Mouse (Mus musculus) MEL (cell line): ENCODE results near the gene Nfe2. TPM values are rescaled to one million over a fixed set of nuclear protein-coding genes. Genes with fewer than 3 reads are reported as not detected.

Experiments used
- DNase-seq: peaks from one replicate; pipeline ENCODE4 v3.0.0; 2011; ENCODE audit warnings: low read depth, low spot score
- H3K27ac ChIP-seq: 2 replicates; pipeline ENCODE4 v1.5.1; 2012; ENCODE audit warnings: low read depth, mild to moderate bottlenecking, control low read depth, low read length, moderate library complexity; ENCODE audit not compliant: control insufficient read depth
- H3K27me3 ChIP-seq, 2 experiments: fragments of 150-350 bp in 1 of 2; sonication (generic) in 1 of 2; 2 replicates each; pipeline ENCODE4 v1.6.1; 2012; ENCODE audit warnings: low read length in 2 of 2, mild to moderate bottlenecking in 2 of 2, improper control_type of control experiment in 1 of 2, moderate library complexity in 1 of 2; ENCODE audit not compliant: insufficient read depth in 2 of 2, control insufficient read depth in 1 of 2
- H3K36me3 ChIP-seq, 2 experiments: 2 replicates each; pipeline ENCODE4 v1.6.1; 2012 to 2014; ENCODE audit warnings: low read length in 2 of 2, improper control_type of control experiment in 1 of 2, inconsistent platforms in 1 of 2, mild to moderate bottlenecking in 1 of 2; ENCODE audit not compliant: insufficient read depth in 2 of 2, control insufficient read depth in 1 of 2
- H3K4me1 ChIP-seq, 2 experiments: fragments of 150-350 bp in 1 of 2; sonication (generic) in 1 of 2; 2 replicates each; pipeline ENCODE4 v1.6.1; 2012; ENCODE audit warnings: low read length in 2 of 2, improper control_type of control experiment in 1 of 2, mild to moderate bottlenecking in 1 of 2; ENCODE audit not compliant: insufficient read depth in 2 of 2, control insufficient read depth in 1 of 2
- H3K4me3 ChIP-seq, 2 experiments: fragments of 150-350 bp in 1 of 2; sonication (generic) in 1 of 2; 2 replicates each; pipeline ENCODE4 v1.5.1; 2012; ENCODE audit warnings: low read depth in 2 of 2, low read length in 2 of 2, mild to moderate bottlenecking in 2 of 2, moderate library complexity in 2 of 2, control low read depth in 1 of 2, improper control_type of control experiment in 1 of 2; ENCODE audit not compliant: control insufficient read depth in 1 of 2, insufficient read depth in 1 of 2
- H3K79me2 ChIP-seq: 2 replicates; pipeline ENCODE4 v1.6.1; 2012; ENCODE audit warnings: mild to moderate bottlenecking, low read length, moderate library complexity; ENCODE audit not compliant: control insufficient read depth, poor library complexity, insufficient read depth
- H3K9ac ChIP-seq: 2 replicates; pipeline ENCODE4 v1.6.1; 2012; ENCODE audit warnings: low read depth, mild to moderate bottlenecking, control low read depth, low read length, moderate library complexity; ENCODE audit not compliant: control insufficient read depth, poor library complexity, severe bottlenecking
- H3K9me3 ChIP-seq: fragments of 150-350 bp; sonication (generic); replicated peaks from 2 replicates; pipeline ENCODE4 v1.6.1; 2012; ENCODE audit warnings: mild to moderate bottlenecking, low read length, improper control_type of control experiment, moderate library complexity; ENCODE audit not compliant: insufficient read depth
- CHD1 ChIP-seq: IDR thresholded peaks from 2 replicates; pipeline ENCODE4 v1.6.1; 2012; ENCODE audit warnings: low read depth, mild to moderate bottlenecking, inconsistent platforms, low read length, improper control_type of control experiment
- CHD2 ChIP-seq: IDR thresholded peaks from 2 replicates; pipeline ENCODE4 v1.6.1; 2011; ENCODE audit warnings: low read length, improper control_type of control experiment
- CTCF ChIP-seq, 3 experiments: IDR thresholded peaks in 2 of 3; conservative IDR thresholded peaks in 1 of 3; 2 replicates each; pipeline ENCODE4 v1.5.1; 2011 to 2012; ENCODE audit warnings: low read length in 3 of 3, low read depth in 2 of 3, mild to moderate bottlenecking in 2 of 3, improper control_type of control experiment in 1 of 3, inconsistent platforms in 1 of 3, mixed read lengths in 1 of 3, moderate library complexity in 1 of 3; ENCODE audit not compliant: control insufficient read depth in 1 of 3, insufficient read depth in 1 of 3, poor library complexity in 1 of 3, severe bottlenecking in 1 of 3
- E2F4 ChIP-seq: IDR thresholded peaks from 2 replicates; pipeline ENCODE4 v1.6.1; 2011; ENCODE audit warnings: low read depth, low read length, improper control_type of control experiment, borderline replicate concordance
- ELF1 ChIP-seq: IDR thresholded peaks from 2 replicates; pipeline ENCODE4 v1.6.1; 2014; ENCODE audit warnings: low read depth, mild to moderate bottlenecking, inconsistent platforms, low read length, improper control_type of control experiment, moderate library complexity
- EP300 ChIP-seq, 2 experiments: IDR thresholded peaks; 2 replicates each; pipeline ENCODE4 v1.6.1; 2011; ENCODE audit warnings: improper control_type of control experiment in 2 of 2, low read length in 2 of 2, low read depth in 1 of 2, mild to moderate bottlenecking in 1 of 2
- GATA1 ChIP-seq: IDR thresholded peaks from 2 replicates; pipeline ENCODE4 v1.6.1; 2011; ENCODE audit warnings: low read depth, low read length, improper control_type of control experiment
- HCFC1 ChIP-seq: IDR thresholded peaks from 2 replicates; pipeline ENCODE4 v1.6.1; 2012; ENCODE audit warnings: low read depth, mild to moderate bottlenecking, inconsistent platforms, low read length, improper control_type of control experiment, moderate library complexity
- KAT2A ChIP-seq: conservative IDR thresholded peaks from 2 replicates; pipeline ENCODE4 v1.6.1; 2012; ENCODE audit warnings: low read depth, low read length, improper control_type of control experiment, inconsistent platforms
- MAFK ChIP-seq: IDR thresholded peaks from 2 replicates; pipeline ENCODE4 v1.6.1; 2011; ENCODE audit warnings: low read depth, mild to moderate bottlenecking, low read length, improper control_type of control experiment, borderline replicate concordance
- MAX ChIP-seq: IDR thresholded peaks from 2 replicates; pipeline ENCODE4 v1.6.1; 2011; ENCODE audit warnings: low read length, improper control_type of control experiment
- MAZ ChIP-seq: IDR thresholded peaks from 2 replicates; pipeline ENCODE4 v1.6.1; 2012; ENCODE audit warnings: low read depth, mild to moderate bottlenecking, inconsistent platforms, low read length, improper control_type of control experiment
- MEF2A ChIP-seq: IDR thresholded peaks from 2 replicates; pipeline ENCODE4 v1.6.1; 2014; ENCODE audit warnings: low read depth, mild to moderate bottlenecking, inconsistent platforms, low read length, improper control_type of control experiment; ENCODE audit not compliant: poor library complexity, insufficient replicate concordance, severe bottlenecking; ENCODE audit errors: extremely low read depth
- MXI1 ChIP-seq: IDR thresholded peaks from 2 replicates; pipeline ENCODE4 v1.6.1; 2011; ENCODE audit warnings: mild to moderate bottlenecking, low read depth, low read length, improper control_type of control experiment
- MYB ChIP-seq: IDR thresholded peaks from 2 replicates; pipeline ENCODE4 v1.6.1; 2011; ENCODE audit warnings: mild to moderate bottlenecking, low read depth, low read length, improper control_type of control experiment
- MYC ChIP-seq: IDR thresholded peaks from 2 replicates; pipeline ENCODE4 v1.6.1; 2011; ENCODE audit warnings: low read depth, mild to moderate bottlenecking, low read length, improper control_type of control experiment, moderate library complexity
- NELFE ChIP-seq: IDR thresholded peaks from 2 replicates; pipeline ENCODE4 v1.6.1; 2011; ENCODE audit warnings: low read depth, low read length, improper control_type of control experiment
- NRF1 ChIP-seq: IDR thresholded peaks from 2 replicates; pipeline ENCODE4 v1.6.1; 2014; ENCODE audit warnings: low read depth, mild to moderate bottlenecking, inconsistent platforms, low read length, improper control_type of control experiment, moderate library complexity; ENCODE audit not compliant: poor library complexity, insufficient read depth, severe bottlenecking
- POLR2A ChIP-seq, 2 experiments: IDR thresholded peaks; 2 replicates each; pipeline ENCODE4 v1.6.1; 2011 to 2012; ENCODE audit warnings: low read length in 2 of 2, mild to moderate bottlenecking in 2 of 2, control low read depth in 1 of 2, improper control_type of control experiment in 1 of 2, low read depth in 1 of 2, moderate library complexity in 1 of 2; ENCODE audit not compliant: control insufficient read depth in 1 of 2, insufficient read depth in 1 of 2, poor library complexity in 1 of 2
- POLR2AphosphoS2 ChIP-seq: IDR thresholded peaks from 2 replicates; pipeline ENCODE4 v1.6.1; 2011; ENCODE audit warnings: low read length, improper control_type of control experiment
- POLR2AphosphoS5 ChIP-seq: IDR thresholded peaks from 2 replicates; pipeline ENCODE4 v1.6.1; 2012; ENCODE audit warnings: low read depth, borderline replicate concordance, mild to moderate bottlenecking, inconsistent platforms, low read length, moderate library complexity, mixed read lengths
- RAD21 ChIP-seq: IDR thresholded peaks from 2 replicates; pipeline ENCODE4 v1.6.1; 2011; ENCODE audit warnings: mild to moderate bottlenecking, low read depth, low read length, improper control_type of control experiment
- RCOR1 ChIP-seq: IDR thresholded peaks from 2 replicates; pipeline ENCODE4 v1.6.1; 2012; ENCODE audit warnings: low read depth, mild to moderate bottlenecking, inconsistent platforms, low read length, improper control_type of control experiment
- SIN3A ChIP-seq: IDR thresholded peaks from 2 replicates; pipeline ENCODE4 v1.6.1; 2012; ENCODE audit warnings: low read length, improper control_type of control experiment, inconsistent platforms
- SMC3 ChIP-seq: IDR thresholded peaks from 2 replicates; pipeline ENCODE4 v1.6.1; 2011; ENCODE audit warnings: low read depth, low read length, improper control_type of control experiment
- TBP ChIP-seq: IDR thresholded peaks from 2 replicates; pipeline ENCODE4 v1.8.0; 2011; ENCODE audit warnings: low read depth, low read length, improper control_type of control experiment
- TCF12 ChIP-seq: IDR thresholded peaks from 2 replicates; pipeline ENCODE4 v1.6.1; 2014; ENCODE audit warnings: low read depth, mild to moderate bottlenecking, inconsistent platforms, low read length, improper control_type of control experiment, moderate library complexity
- UBTF ChIP-seq: IDR thresholded peaks from 2 replicates; pipeline ENCODE4 v1.6.1; 2012; ENCODE audit warnings: low read depth, mild to moderate bottlenecking, inconsistent platforms, low read length, improper control_type of control experiment, moderate library complexity, borderline replicate concordance; ENCODE audit not compliant: insufficient read depth
- USF1 ChIP-seq: IDR thresholded peaks from 2 replicates; pipeline ENCODE4 v1.6.1; 2014; ENCODE audit warnings: low read depth, mild to moderate bottlenecking, inconsistent platforms, low read length, improper control_type of control experiment, moderate library complexity
- USF2 ChIP-seq, 2 experiments: IDR thresholded peaks; 2 replicates each; pipeline ENCODE4 v1.6.1; 2011 to 2012; ENCODE audit warnings: improper control_type of control experiment in 2 of 2, low read length in 2 of 2, borderline replicate concordance in 1 of 2, inconsistent platforms in 1 of 2, low read depth in 1 of 2, mild to moderate bottlenecking in 1 of 2; ENCODE audit not compliant: insufficient read depth in 1 of 2
- ZC3H11A ChIP-seq: IDR thresholded peaks from 2 replicates; pipeline ENCODE4 v1.6.1; 2012; ENCODE audit warnings: low read depth, mild to moderate bottlenecking, inconsistent platforms, low read length, improper control_type of control experiment
- ZKSCAN1 ChIP-seq: IDR thresholded peaks from 2 replicates; pipeline ENCODE4 v1.6.1; 2012; ENCODE audit warnings: low read depth, mild to moderate bottlenecking, inconsistent platforms, low read length, improper control_type of control experiment, moderate library complexity
- ZNF384 ChIP-seq: IDR thresholded peaks from 2 replicates; pipeline ENCODE4 v1.6.1; 2012; ENCODE audit warnings: low read depth, mild to moderate bottlenecking, inconsistent platforms, low read length, improper control_type of control experiment
- polyA plus RNA-seq, 2 experiments: library from polyadenylated mRNA; stranded (reverse) in 1 of 2; unstranded in 1 of 2; fragments of >175 nt in 1 of 2; fragments of >200 nt in 1 of 2; gene quantifications; 2 replicates each; pipeline versions ENCODE4 v1.2.1 to v1.2.4; 2012; ENCODE audit warnings: low replicate concordance in 2 of 2, low read depth in 1 of 2; ENCODE audit not compliant: insufficient read length in 2 of 2, insufficient read depth in 1 of 2, missing spikeins in 1 of 2
- total RNA-seq: library from RNA; depleted of rRNA; stranded (reverse); fragments of 300-350 nt; gene quantifications from 2 replicates; pipeline ENCODE4 v1.2.3, GENCODE M21; 2012

Gene Nfe2
- total and polyA plus RNA-seq, 3 experiments = 74.6 to 103 TPM; not detected in 1

DNA sequence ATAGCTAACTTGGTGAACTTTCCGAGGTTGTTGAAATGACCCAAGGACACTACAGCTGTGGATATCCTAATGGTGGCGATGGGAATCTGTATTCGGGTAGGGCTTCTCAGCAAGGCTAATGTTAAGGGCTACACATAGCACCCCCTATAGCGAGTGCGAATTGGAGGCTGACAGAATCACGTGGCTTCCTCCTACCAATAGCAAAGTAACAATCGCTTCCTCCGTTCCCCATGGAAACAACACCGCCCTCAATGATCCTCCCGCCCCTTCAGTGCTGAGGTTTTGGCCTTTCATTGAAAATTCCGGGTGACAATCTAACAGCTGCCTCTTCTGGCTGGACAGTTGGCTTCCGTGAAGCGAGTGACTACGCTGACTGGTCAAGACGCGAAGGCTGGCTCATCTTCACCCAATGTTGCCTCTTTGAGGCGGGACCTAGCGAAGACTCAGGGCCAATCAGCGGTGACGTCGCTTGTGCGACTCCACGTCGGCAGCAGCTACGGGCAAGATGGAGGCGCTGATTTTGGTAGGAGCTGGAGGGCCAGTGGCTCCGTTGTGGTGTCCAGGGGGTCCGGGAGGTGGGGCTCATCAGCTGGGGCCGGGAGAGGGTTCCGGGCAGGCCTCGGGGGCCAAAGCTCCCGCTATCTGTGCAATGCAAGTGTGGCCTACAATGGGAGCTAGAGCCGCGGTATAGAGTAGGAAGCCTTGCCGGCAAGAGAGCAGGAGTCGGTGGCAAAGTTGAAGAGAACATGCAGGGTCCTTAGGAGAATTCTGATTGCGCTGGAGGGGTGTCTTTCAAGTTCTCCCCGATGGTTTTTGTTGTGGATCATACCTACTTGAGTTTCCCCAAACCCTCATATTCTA is 14.4 kb upstream of the Nfe2 start, which contains the start of gene Copz1:
Gene Copz1 (plus strand): TSS at position 296 of the 861 bp plus-strand sequence.
- Histone ChIP-seq H3K27me3 (no peaks in the 10 kb centered on the region), H3K9me3 (no peaks in the 10 kb centered on the region), H3K27ac (peak within 1 kb of the TSS; percentile 61), H3K4me1 (peaks cover 3 to 15% of the 10 kb centered on the region in 2 experiments; a peak in 3 of 4 replicates), H3K79me2 (peaks cover 22% of the 10 kb centered on the region), H3K36me3 (peaks cover 0 to 18% of the 10 kb centered on the region in 2 experiments; a peak in 2 of 4 replicates), H3K9ac (peak within 1 kb of the TSS; percentile 97), H3K4me3 (peak within 1 kb of the TSS; percentile 84 to 96)
- TF ChIP-seq E2F4 (no peak), POLR2AphosphoS2 (no peak), MEF2A (no peak), MYB (no peak), NRF1 (no peak), ELF1 (peak; percentile 84), RAD21 (no peak), SIN3A (peak; percentile 77), HCFC1 (peak; percentile 79; the same call in 1 of the 2 replicates), ZNF384 (no peak), MAFK (no peak), USF2 (IDR thresholded peaks at IDR 0.05; ENCODE audit: borderline replicate concordance in 1 of 2, insufficient read depth in 1 of 2, low read depth in 1 of 2, low read length in 2 of 2) (peak in 1 of 2 experiments; percentile 74; a peak in 2 of 4 replicates), KAT2A (peak; percentile 53), ZC3H11A (no peak), NELFE (peak; percentile 57), RCOR1 (no peak), MYC (no peak; the same call in 1 of the 2 replicates), POLR2AphosphoS5 (no peak), TCF12 (no peak), ZKSCAN1 (no peak), POLR2A (IDR thresholded peaks at IDR 0.05; ENCODE audit: control insufficient read depth in 1 of 2, insufficient read depth in 1 of 2, low read depth in 1 of 2, low read length in 2 of 2, poor library complexity in 1 of 2) (peak in 1 of 2 experiments; percentile 63; a peak in 2 of 4 replicates), EP300 (IDR thresholded peaks at IDR 0.05; ENCODE audit: low read depth in 1 of 2, low read length in 2 of 2) (no peak), TBP (peak; percentile 66), USF1 (peak; percentile 97), SMC3 (no peak), CHD1 (no peak), MXI1 (peak; percentile 47; the same call in 1 of the 2 replicates), GATA1 (no peak), CTCF (IDR thresholded peaks at IDR 0.05 in 2 of 3, conservative IDR thresholded peaks at IDR 0.05 in 1 of 3; ENCODE audit: control insufficient read depth in 1 of 3, insufficient read depth in 1 of 3, low read depth in 2 of 3, low read length in 3 of 3, poor library complexity in 1 of 3, severe bottlenecking in 1 of 3) (peak in 1 of 3 experiments; percentile 17; a peak in 1 of 6 replicates), MAZ (0 out of 2 replicates have a peak, but pooled peaks have one; percentile 7), UBTF (peak; percentile 95; the same call in 1 of the 2 replicates), MAX (peak; percentile 92), CHD2 (peak; percentile 76)
- peak; percentile 96 for DNase-seq
